Mouse (Mus musculus): ENCODE measurements around the gene Cgn. TPM values are rescaled to one million over a fixed set of nuclear protein-coding genes. Genes with fewer than 3 reads are reported as not detected.
"Not testable (repeated sequence)": the region's sequence is repeated elsewhere in the genome, so short reads cannot be mapped to it uniquely, and the experiment has no call there.

Gene Cgn
- polyA plus RNA-seq, 1 experiment from 2014 or later, result 3.3 TPM

- H3K9me3 ChIP-seq (replicated peaks; ENCODE audit: control insufficient read depth, low read length), result no peaks in the 10 kb centered on the region
- no peak overlapping the region for H3K27ac ChIP-seq (replicated peaks; ENCODE audit: low read depth, low read length)
- 77% methylated on average over 11 of the region's 11 CpGs for WGBS
- H3K36me3 ChIP-seq (replicated peaks; ENCODE audit: control insufficient read depth, insufficient read depth, low read depth, low read length), result no peaks in the 10 kb centered on the region
- no peak overlapping the region for H3K4me2 ChIP-seq (ENCODE audit: low read depth, low read length)
- DNase-seq (ENCODE audit: low spot score), result no peak
- H3K27me3 ChIP-seq (ENCODE audit: control insufficient read depth, insufficient read depth, low read length), result no peaks in the 10 kb centered on the region
- no peak overlapping the region for H3K4me3 ChIP-seq (ENCODE audit: low read depth, low read length)
- H3K4me1 ChIP-seq (ENCODE audit: control insufficient read depth, insufficient read depth, low read length), result no peaks in the 10 kb centered on the region
- no peak overlapping the region for H3K9ac ChIP-seq (replicated peaks; ENCODE audit: low read length)
- no peak for ATAC-seq (replicated peaks; ENCODE audit: insufficient number of reproducible peaks, low FRiP score, low TSS enrichment, low read depth)
Measured at GRCm38 (mm10) chr3:94774039-94774438, 12.3 kb downstream of the Cgn start.

- ATAC-seq (replicated peaks; ENCODE audit: insufficient number of reproducible peaks, low FRiP score, low TSS enrichment, low read depth); H3K4me2 ChIP-seq (ENCODE audit: low read depth, low read length); H3K9me3 ChIP-seq (replicated peaks; ENCODE audit: control insufficient read depth, low read length); H3K27me3 ChIP-seq (ENCODE audit: control insufficient read depth, insufficient read depth, low read length); H3K9ac ChIP-seq (replicated peaks; ENCODE audit: low read length); DNase-seq (ENCODE audit: low spot score); H3K4me3 ChIP-seq (ENCODE audit: low read depth, low read length); H3K36me3 ChIP-seq (replicated peaks; ENCODE audit: control insufficient read depth, insufficient read depth, low read depth, low read length); H3K27ac ChIP-seq (replicated peaks; ENCODE audit: low read depth, low read length); H3K4me1 ChIP-seq (ENCODE audit: control insufficient read depth, insufficient read depth, low read length): not testable (repeated sequence)
- WGBS, result 59% methylated on average over 8 of the region's 8 CpGs
Measured at GRCm38 (mm10) chr3:94765456-94765855, 20.8 kb downstream of the Cgn start.

DNA sequence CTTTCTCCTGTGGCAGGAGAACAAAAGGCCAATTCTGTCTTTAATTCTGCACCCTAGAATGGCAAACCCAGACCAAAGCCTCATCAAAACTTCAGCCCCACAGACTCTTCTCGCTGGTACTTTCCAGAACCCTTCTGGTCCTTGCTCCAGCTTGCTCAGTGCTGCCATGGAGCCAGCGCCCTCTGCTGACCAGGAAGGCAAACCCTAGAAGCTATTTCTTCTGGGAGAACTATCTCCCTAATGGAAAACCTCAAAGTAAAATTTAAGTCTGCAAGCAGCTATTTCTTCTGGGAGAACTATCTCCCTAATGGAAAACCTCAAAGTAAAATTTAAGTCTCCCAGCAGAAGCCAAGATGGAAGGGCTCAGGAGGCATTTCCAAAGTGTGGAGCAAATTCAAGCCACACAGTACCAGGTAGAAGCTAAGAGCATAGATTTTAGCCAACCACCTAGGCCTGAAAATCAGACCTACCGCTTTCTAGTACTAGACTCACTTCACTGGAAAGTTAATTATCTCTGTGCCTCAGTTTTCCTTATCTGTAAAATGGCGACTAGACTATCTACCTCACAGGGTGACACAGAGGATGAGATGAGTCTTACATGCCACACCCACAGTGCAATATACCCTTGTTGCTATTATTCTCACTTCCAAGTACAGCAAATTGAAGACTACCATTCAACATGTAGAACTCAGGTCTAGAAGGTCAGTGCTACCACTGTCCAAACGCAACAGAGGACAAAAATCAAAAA is 21.6 kb downstream of the Cgn start:
- WGBS, result 93% methylated on average over 3 of the region's 5 CpGs
- ATAC-seq (replicated peaks; ENCODE audit: insufficient number of reproducible peaks, low FRiP score, low TSS enrichment, low read depth); H3K4me1 ChIP-seq (ENCODE audit: control insufficient read depth, insufficient read depth, low read length); H3K9me3 ChIP-seq (replicated peaks; ENCODE audit: control insufficient read depth, low read length); H3K36me3 ChIP-seq (replicated peaks; ENCODE audit: control insufficient read depth, insufficient read depth, low read depth, low read length); H3K9ac ChIP-seq (replicated peaks; ENCODE audit: low read length); H3K27ac ChIP-seq (replicated peaks; ENCODE audit: low read depth, low read length); H3K4me2 ChIP-seq (ENCODE audit: low read depth, low read length); DNase-seq (ENCODE audit: low spot score); H3K4me3 ChIP-seq (ENCODE audit: low read depth, low read length); H3K27me3 ChIP-seq (ENCODE audit: control insufficient read depth, insufficient read depth, low read length): not testable (repeated sequence)

DNA sequence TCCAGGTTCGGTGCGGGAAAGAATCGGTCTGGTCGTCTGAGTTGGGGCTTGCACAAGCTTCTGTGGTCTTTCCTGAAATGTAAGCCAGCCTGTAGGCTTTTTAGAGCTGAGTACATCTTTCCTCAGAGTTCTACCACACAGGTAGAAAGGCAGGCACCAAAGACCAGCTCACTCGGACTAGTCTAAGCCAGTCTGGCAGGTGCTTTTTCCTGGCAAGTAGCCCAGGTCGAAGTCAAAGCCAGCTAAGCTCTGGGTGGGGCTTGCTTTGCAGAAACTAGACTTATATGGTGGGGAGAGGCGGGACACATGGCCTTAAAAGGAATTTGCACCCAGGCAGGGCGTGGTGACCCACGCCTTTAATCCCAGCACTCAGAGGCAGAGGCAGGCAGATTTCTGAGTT is 27.9 kb downstream of the Cgn start:
- not testable (repeated sequence) for H3K4me3 ChIP-seq (ENCODE audit: low read depth, low read length); H3K4me1 ChIP-seq (ENCODE audit: control insufficient read depth, insufficient read depth, low read length); H3K27me3 ChIP-seq (ENCODE audit: control insufficient read depth, insufficient read depth, low read length); H3K27ac ChIP-seq (replicated peaks; ENCODE audit: low read depth, low read length); H3K9ac ChIP-seq (replicated peaks; ENCODE audit: low read length); DNase-seq (ENCODE audit: low spot score); H3K36me3 ChIP-seq (replicated peaks; ENCODE audit: control insufficient read depth, insufficient read depth, low read depth, low read length); H3K4me2 ChIP-seq (ENCODE audit: low read depth, low read length); H3K9me3 ChIP-seq (replicated peaks; ENCODE audit: control insufficient read depth, low read length)
- peak; percentile 45; the same call in 1 of the 2 replicates for ATAC-seq (replicated peaks; ENCODE audit: insufficient number of reproducible peaks, low FRiP score, low TSS enrichment, low read depth)
- WGBS, result 45% methylated on average over 4 of the region's 9 CpGs

- not testable (repeated sequence) for H3K36me3 ChIP-seq (replicated peaks; ENCODE audit: control insufficient read depth, insufficient read depth, low read depth, low read length); H3K4me2 ChIP-seq (ENCODE audit: low read depth, low read length); H3K9ac ChIP-seq (replicated peaks; ENCODE audit: low read length); H3K27ac ChIP-seq (replicated peaks; ENCODE audit: low read depth, low read length); DNase-seq (ENCODE audit: low spot score); H3K4me3 ChIP-seq (ENCODE audit: low read depth, low read length); H3K4me1 ChIP-seq (ENCODE audit: control insufficient read depth, insufficient read depth, low read length); H3K27me3 ChIP-seq (ENCODE audit: control insufficient read depth, insufficient read depth, low read length); H3K9me3 ChIP-seq (replicated peaks; ENCODE audit: control insufficient read depth, low read length)
- WGBS, result 0% methylated on average over 17 of the region's 31 CpGs
- ATAC-seq (replicated peaks; ENCODE audit: insufficient number of reproducible peaks, low FRiP score, low TSS enrichment, low read depth), result peak; percentile 85
Measured at GRCm38 (mm10) chr3:94758056-94758409, 28.3 kb downstream of the Cgn start.

- DNase-seq (ENCODE audit: low spot score), result peak; percentile 8
Measured at GRCm38 (mm10) chr3:94757251-94758055, 28.8 kb downstream of the Cgn start.

DNA sequence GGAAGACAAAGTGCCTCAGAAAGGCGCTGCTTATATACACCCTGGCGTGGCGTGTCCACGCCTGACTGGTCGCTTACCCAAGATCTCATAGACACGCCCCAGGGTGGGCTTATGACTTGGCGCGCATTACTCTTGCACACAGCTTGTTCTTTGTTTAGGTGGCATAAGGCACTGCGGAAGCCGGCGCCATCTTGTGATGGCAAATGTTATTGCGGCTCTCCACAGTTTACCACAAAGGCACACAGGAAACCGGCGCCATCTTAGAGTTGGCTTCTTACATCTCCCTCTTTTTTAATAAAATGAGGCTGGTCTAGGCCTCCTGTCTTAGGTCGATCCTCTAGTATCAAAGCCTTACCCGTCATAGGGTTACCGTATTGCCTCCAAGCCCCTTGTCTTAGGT is 40.6 kb downstream of the Cgn start:
- Histone ChIP-seq H3K9ac (replicated peaks; ENCODE audit: low read length) (no peak overlapping the region), H3K4me2 (ENCODE audit: low read depth, low read length) (no peak overlapping the region), H3K27ac (replicated peaks; ENCODE audit: low read depth, low read length) (no peak overlapping the region), H3K4me1 (ENCODE audit: control insufficient read depth, insufficient read depth, low read length) (no peaks in the 10 kb centered on the region), H3K4me3 (ENCODE audit: low read depth, low read length) (no peak overlapping the region), H3K36me3 (replicated peaks; ENCODE audit: control insufficient read depth, insufficient read depth, low read depth, low read length) (no peaks in the 10 kb centered on the region), H3K27me3 (ENCODE audit: control insufficient read depth, insufficient read depth, low read length) (no peaks in the 10 kb centered on the region), H3K9me3 (replicated peaks; ENCODE audit: control insufficient read depth, low read length) (no peaks in the 10 kb centered on the region)
- WGBS, result 95% methylated on average over 17 of the region's 17 CpGs
- ATAC-seq (replicated peaks; ENCODE audit: insufficient number of reproducible peaks, low FRiP score, low TSS enrichment, low read depth) (no peak), DNase-seq (ENCODE audit: low spot score) (no peak)

More at GRCm38 (mm10) chr3:94757251-94758055, 28.8 kb downstream of the Cgn start:
- not testable (repeated sequence) for H3K4me1 ChIP-seq (ENCODE audit: control insufficient read depth, insufficient read depth, low read length); H3K27me3 ChIP-seq (ENCODE audit: control insufficient read depth, insufficient read depth, low read length); H3K36me3 ChIP-seq (replicated peaks; ENCODE audit: control insufficient read depth, insufficient read depth, low read depth, low read length); H3K9ac ChIP-seq (replicated peaks; ENCODE audit: low read length); H3K27ac ChIP-seq (replicated peaks; ENCODE audit: low read depth, low read length); H3K9me3 ChIP-seq (replicated peaks; ENCODE audit: control insufficient read depth, low read length)
- WGBS, result 5% methylated on average over 17 of the region's 47 CpGs
- Histone ChIP-seq H3K4me2 (ENCODE audit: low read depth, low read length) (peak overlapping the region; percentile 47), H3K4me3 (ENCODE audit: low read depth, low read length) (peak overlapping the region; percentile 34)
- peak; percentile 62 for ATAC-seq (replicated peaks; ENCODE audit: insufficient number of reproducible peaks, low FRiP score, low TSS enrichment, low read depth)

- not testable (repeated sequence) for ATAC-seq (replicated peaks; ENCODE audit: insufficient number of reproducible peaks, low FRiP score, low TSS enrichment, low read depth); H3K9me3 ChIP-seq (replicated peaks; ENCODE audit: control insufficient read depth, low read length)
Measured at GRCm38 (mm10) chr3:94723637-94724036, 62.7 kb downstream of the Cgn start.

More at GRCm38 (mm10) chr3:94723637-94724036, 62.7 kb downstream of the Cgn start:
- DNase-seq (ENCODE audit: low spot score); H3K4me2 ChIP-seq (ENCODE audit: low read depth, low read length); H3K36me3 ChIP-seq (replicated peaks; ENCODE audit: control insufficient read depth, insufficient read depth, low read depth, low read length); H3K27me3 ChIP-seq (ENCODE audit: control insufficient read depth, insufficient read depth, low read length); H3K4me1 ChIP-seq (ENCODE audit: control insufficient read depth, insufficient read depth, low read length); H3K27ac ChIP-seq (replicated peaks; ENCODE audit: low read depth, low read length); H3K9ac ChIP-seq (replicated peaks; ENCODE audit: low read length); H3K4me3 ChIP-seq (ENCODE audit: low read depth, low read length): not testable (repeated sequence)
- WGBS, result 36% methylated on average over 2 of the region's 2 CpGs

Data from embryonic facial prominence, embryonic 11.5 days (tissue).